Mouse (Mus musculus) stomach, postnatal 0 days (tissue): Measurements from ENCODE around the gene Drc3. TPM values are rescaled to one million over a fixed set of nuclear protein-coding genes. Genes with fewer than 3 reads are reported as not detected.

Source experiments
- ATAC-seq: fragments of 200-750 bp; cut with Nextera tagmentation; 2 replicates; pipeline ENCODE4 v1.8.0; 2017; ENCODE audit not compliant: low FRiP score, low TSS enrichment
- DNase-seq: peaks from one replicate; pipeline ENCODE4 v3.0.0-alpha.2; 2016; ENCODE audit warnings: low spot score
- H3K27ac ChIP-seq: fragments of 300-500 bp; sonication (generic); replicated peaks from 2 replicates; pipeline ENCODE4 v1.5.1; 2014; ENCODE audit warnings: mild to moderate bottlenecking, control low read depth
- H3K27me3 ChIP-seq: fragments of 300-500 bp; sonication (generic); 2 replicates; pipeline ENCODE4 v1.6.1; 2014; ENCODE audit warnings: low read length; ENCODE audit not compliant: control insufficient read depth, insufficient read depth
- H3K36me3 ChIP-seq: fragments of 300-500 bp; sonication (generic); 2 replicates; pipeline ENCODE4 v1.6.1; 2014; ENCODE audit warnings: low read length, mixed read lengths; ENCODE audit not compliant: control insufficient read depth, insufficient read depth
- H3K4me1 ChIP-seq: fragments of 300-500 bp; sonication (generic); replicated peaks from 2 replicates; pipeline ENCODE4 v1.6.1; 2014; ENCODE audit warnings: antibody characterized with exemption; ENCODE audit not compliant: control insufficient read depth, insufficient read depth
- H3K4me2 ChIP-seq: fragments of 300-500 bp; sonication (generic); replicated peaks from 2 replicates; pipeline ENCODE4 v1.6.1; 2014; ENCODE audit warnings: low read depth, mild to moderate bottlenecking, control low read depth, moderate library complexity
- H3K4me3 ChIP-seq: fragments of 300-500 bp; sonication (generic); 2 replicates; pipeline ENCODE4 v1.5.1; 2014; ENCODE audit warnings: low read depth, low read length, control low read depth
- H3K9ac ChIP-seq: fragments of 300-500 bp; sonication (generic); 2 replicates; pipeline ENCODE4 v1.6.1; 2014; ENCODE audit warnings: mild to moderate bottlenecking, low read length, control low read depth, mixed read lengths
- H3K9me3 ChIP-seq: fragments of 300-500 bp; sonication (generic); 2 replicates; pipeline ENCODE4 v1.6.1; 2016; ENCODE audit warnings: low read length; ENCODE audit not compliant: control insufficient read depth
- CTCF ChIP-seq: IDR thresholded peaks from 2 replicates; pipeline ENCODE4 v1.5.1; 2016; ENCODE audit warnings: antibody characterized with exemption, low read depth, mild to moderate bottlenecking, moderate library complexity
- EP300 ChIP-seq: optimal IDR thresholded peaks from 2 replicates; pipeline ENCODE3; 2016; ENCODE audit warnings: antibody characterized with exemption
- WGBS: fragments of 180-500 bp; shearing (Covaris S2); extraction: QIAGEN DNeasy Blood & Tissue Kit; methylation state at CpG from one replicate; pipeline ENCODE4 v1.1.7; 2014; 5-methylcytosine and 5-hydroxymethylcytosine counted together
- polyA plus RNA-seq: library from polyadenylated mRNA; unstranded; fragments of >200 nt; fragmentation: Nextera tagmentation; extraction: Ambion mirVana; gene quantifications from 2 replicates; pipeline ENCODE4 v1.2.1, GENCODE M21; 2015

Gene Drc3
- polyA plus RNA-seq, 1 experiment from 2014 or later, result 0.93 TPM

- Histone ChIP-seq H3K4me1 (no peaks in the 10 kb centered on the region; the same call in 1 of the 2 replicates), H3K27ac (no peak overlapping the region), H3K9ac (0 out of 2 replicates have a peak overlapping the region, but pooled peaks have one; percentile 31), H3K36me3 (no peaks in the 10 kb centered on the region), H3K4me3 (no peak overlapping the region), H3K27me3 (no peaks in the 10 kb centered on the region), H3K9me3 (no peaks in the 10 kb centered on the region), H3K4me2 (no peak overlapping the region)
- DNase-seq, result no peak
- TF ChIP-seq CTCF (no peak), EP300 (no peak)
- ATAC-seq, result 0 out of 2 replicates have a peak, but pooled peaks have one; percentile 51
- 34% methylated on average over 16 of the region's 16 CpGs for WGBS
Observed at GRCm38 (mm10) chr11:60366239-60367019, 13.3 kb downstream of the Drc3 start.

- no peak for DNase-seq
- H3K4me1 ChIP-seq, result no peaks in the 10 kb centered on the region; the same call in 1 of the 2 replicates
Observed at GRCm38 (mm10) chr11:60367256-60367655, 14.1 kb downstream of the Drc3 start.

GRCm38 (mm10) chr11:60368909-60369308 lies 15.8 kb downstream of the Drc3 start:
- no peak overlapping the region for H3K9ac ChIP-seq
- WGBS, result 54% methylated on average over 4 of the region's 4 CpGs
- no peak for DNase-seq
- no peaks in the 10 kb centered on the region for H3K36me3 ChIP-seq
- H3K27me3 ChIP-seq, result no peaks in the 10 kb centered on the region
- no peaks in the 10 kb centered on the region for H3K9me3 ChIP-seq
- no peak overlapping the region for H3K4me3 ChIP-seq
- TF ChIP-seq CTCF (no peak), EP300 (no peak)
- no peak overlapping the region for H3K27ac ChIP-seq
- no peak overlapping the region for H3K4me2 ChIP-seq
- H3K4me1 ChIP-seq, result no peaks in the 10 kb centered on the region; the same call in 1 of the 2 replicates
- no peak for ATAC-seq

More at GRCm38 (mm10) chr11:60367256-60367655, 14.1 kb downstream of the Drc3 start:
- ATAC-seq, result no peak
- 53% methylated on average over 3 of the region's 3 CpGs for WGBS
- Histone ChIP-seq H3K27ac (no peak overlapping the region), H3K9me3 (no peaks in the 10 kb centered on the region), H3K4me2 (no peak overlapping the region), H3K27me3 (no peaks in the 10 kb centered on the region), H3K4me3 (no peak overlapping the region), H3K36me3 (no peaks in the 10 kb centered on the region), H3K9ac (no peak overlapping the region)
- TF ChIP-seq CTCF (peak; percentile 53), EP300 (no peak)

DNA sequence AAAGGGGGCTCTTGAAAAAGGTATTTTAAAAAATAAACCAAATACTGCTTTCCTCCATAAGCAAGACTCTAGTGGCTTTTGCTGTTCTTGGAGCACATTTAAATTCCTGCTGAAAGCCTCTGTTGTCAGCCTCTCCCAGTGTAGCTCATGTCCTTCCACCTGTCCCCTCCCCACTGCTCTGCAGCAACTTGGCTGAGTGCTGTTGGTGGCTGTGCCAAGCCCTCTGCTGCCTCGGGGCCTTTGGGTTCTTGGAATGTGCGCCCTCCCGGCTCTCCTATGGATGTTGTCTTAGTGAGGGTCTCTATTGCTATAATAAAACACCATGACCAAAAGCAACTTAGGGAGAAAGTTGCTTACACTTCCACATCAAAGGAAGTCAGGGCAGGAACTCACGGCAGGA lies 16.3 kb downstream of the Drc3 start:
- TF ChIP-seq EP300, result no peak
- TF ChIP-seq CTCF, result no peak
- WGBS, result 58% methylated on average over 4 of the region's 4 CpGs
- no peak for DNase-seq
- Histone ChIP-seq H3K4me2 (no peak overlapping the region), H3K4me3 (no peak overlapping the region), H3K27ac (no peak overlapping the region), H3K27me3 (no peaks in the 10 kb centered on the region), H3K9me3 (no peaks in the 10 kb centered on the region), H3K9ac (no peak overlapping the region), H3K4me1 (no peaks in the 10 kb centered on the region; the same call in 1 of the 2 replicates), H3K36me3 (no peaks in the 10 kb centered on the region)
- no peak for ATAC-seq

- H3K4me1 ChIP-seq, result no peaks in the 10 kb centered on the region; the same call in 1 of the 2 replicates
- H3K36me3 ChIP-seq, result no peaks in the 10 kb centered on the region
- WGBS, result 78% methylated on average over 13 of the region's 13 CpGs
- H3K4me2 ChIP-seq, result no peak overlapping the region
- no peak overlapping the region for H3K27ac ChIP-seq
- no peak overlapping the region for H3K4me3 ChIP-seq
- ATAC-seq (no peak), DNase-seq (no peak)
- no peaks in the 10 kb centered on the region for H3K27me3 ChIP-seq
- no peak overlapping the region for H3K9ac ChIP-seq
- TF ChIP-seq EP300 (no peak), CTCF (no peak)
- H3K9me3 ChIP-seq, result no peaks in the 10 kb centered on the region
Observed at GRCm38 (mm10) chr11:60370431-60370830, 17.3 kb downstream of the Drc3 start.

DNA sequence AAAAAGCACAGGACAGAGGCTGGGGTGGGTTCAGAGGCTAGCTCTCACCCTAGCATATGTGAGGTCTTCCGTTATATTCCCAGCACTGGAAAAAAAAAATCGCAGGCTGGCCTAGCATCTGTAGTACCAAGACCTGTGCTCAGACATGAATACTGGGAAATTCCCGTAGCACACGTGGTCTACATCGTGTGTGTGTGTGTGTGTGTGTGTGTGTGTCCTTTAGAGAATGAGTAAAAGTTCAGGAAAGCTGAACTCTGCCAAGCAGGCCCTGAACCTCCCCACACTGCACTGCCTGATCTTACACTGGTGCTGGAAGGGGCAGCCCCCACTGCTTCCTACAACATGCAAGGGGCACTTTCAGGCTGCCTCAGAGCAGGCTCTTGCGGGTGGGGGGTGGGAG lies 21.4 kb downstream of the Drc3 start:
- TF ChIP-seq EP300 (no peak), CTCF (no peak)
- Histone ChIP-seq H3K9me3 (no peaks in the 10 kb centered on the region), H3K36me3 (no peaks in the 10 kb centered on the region), H3K27ac (no peak overlapping the region), H3K27me3 (no peaks in the 10 kb centered on the region), H3K4me3 (no peak overlapping the region), H3K4me2 (no peak overlapping the region), H3K4me1 (no peaks in the 10 kb centered on the region), H3K9ac (no peak overlapping the region)
- DNase-seq, result no peak
- 81% methylated on average over 6 of the region's 6 CpGs for WGBS
- ATAC-seq, result no peak
